Mouse (Mus musculus) G1E (cell line): Measurements from ENCODE around the gene Kazald1.

Experiments
- CTCF ChIP-seq: IDR thresholded peaks from 2 replicates; pipeline ENCODE4 v1.5.1; 2012; ENCODE audit warnings: low read depth, low read length, inconsistent platforms, mixed read lengths
- GATA1 ChIP-seq: IDR thresholded peaks from 2 replicates; pipeline ENCODE4 v1.6.1; 2012; ENCODE audit warnings: borderline replicate concordance, low read length, inconsistent platforms, mixed read lengths
- POLR2AphosphoS5 ChIP-seq: IDR thresholded peaks from 2 replicates; pipeline ENCODE4 v1.6.1; 2012; ENCODE audit warnings: low read depth, low read length, inconsistent platforms; ENCODE audit not compliant: insufficient replicate concordance

DNA sequence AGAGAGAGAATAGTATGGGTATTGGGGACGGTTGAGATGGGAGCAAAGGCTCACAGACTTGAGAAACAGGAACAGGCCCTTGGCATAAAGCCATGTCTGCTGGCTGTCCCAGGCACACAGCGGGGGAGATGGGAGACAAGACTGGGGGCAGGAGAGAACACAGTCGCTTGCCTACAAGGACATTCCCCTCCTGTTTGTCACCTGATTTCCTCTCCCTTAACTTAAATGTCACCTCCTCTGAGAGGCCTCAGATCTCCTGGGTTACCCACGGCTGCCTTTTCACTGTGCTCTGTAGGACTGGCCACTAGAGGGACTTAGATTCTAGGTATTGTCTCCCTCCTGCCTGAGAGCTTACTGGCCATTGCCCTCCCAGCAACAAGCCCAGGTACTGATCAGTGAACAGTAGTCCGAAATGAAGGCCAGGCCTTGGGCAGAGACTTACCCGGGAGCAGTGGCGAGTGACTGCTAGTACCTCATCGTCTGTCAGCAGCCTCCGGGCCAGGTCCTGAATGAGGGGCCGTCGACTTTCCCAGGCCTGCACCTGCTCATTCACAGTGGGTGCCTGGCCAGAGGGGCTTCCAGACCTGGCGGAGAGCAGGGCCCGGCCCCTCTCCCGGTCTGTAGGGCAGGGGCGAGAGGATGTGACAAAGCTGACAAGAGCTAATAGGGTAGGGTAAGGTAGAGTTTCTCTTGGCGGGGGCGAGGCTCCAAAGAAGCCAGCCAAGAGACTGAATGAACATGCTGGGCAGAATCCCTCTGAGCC is 42.3 kb upstream of the Kazald1 start:
- no peak for TF ChIP-seq GATA1
- TF ChIP-seq CTCF: no peak
- TF ChIP-seq POLR2AphosphoS5: no peak
